Mouse (Mus musculus) splenic B cell, adult 2 months (primary cell): ENCODE measurements around the gene Lrsam1.

Experiments used
- DNase-seq: peaks from one replicate; pipeline ENCODE4 v3.0.0-alpha.2; 2011; ENCODE audit warnings: low read depth, low spot score
- H3K27me3 ChIP-seq: 2 replicates; pipeline ENCODE4 v1.6.1; 2012; ENCODE audit warnings: mild to moderate bottlenecking, low read length, moderate library complexity, mixed read lengths; ENCODE audit not compliant: control insufficient read depth, poor library complexity, insufficient read depth, severe bottlenecking
- H3K36me3 ChIP-seq: 2 replicates; pipeline ENCODE4 v1.6.1; 2012; ENCODE audit warnings: mild to moderate bottlenecking, low read length, moderate library complexity, mixed read lengths; ENCODE audit not compliant: control insufficient read depth, poor library complexity, insufficient read depth, severe bottlenecking

The Lrsam1 gene

DNA sequence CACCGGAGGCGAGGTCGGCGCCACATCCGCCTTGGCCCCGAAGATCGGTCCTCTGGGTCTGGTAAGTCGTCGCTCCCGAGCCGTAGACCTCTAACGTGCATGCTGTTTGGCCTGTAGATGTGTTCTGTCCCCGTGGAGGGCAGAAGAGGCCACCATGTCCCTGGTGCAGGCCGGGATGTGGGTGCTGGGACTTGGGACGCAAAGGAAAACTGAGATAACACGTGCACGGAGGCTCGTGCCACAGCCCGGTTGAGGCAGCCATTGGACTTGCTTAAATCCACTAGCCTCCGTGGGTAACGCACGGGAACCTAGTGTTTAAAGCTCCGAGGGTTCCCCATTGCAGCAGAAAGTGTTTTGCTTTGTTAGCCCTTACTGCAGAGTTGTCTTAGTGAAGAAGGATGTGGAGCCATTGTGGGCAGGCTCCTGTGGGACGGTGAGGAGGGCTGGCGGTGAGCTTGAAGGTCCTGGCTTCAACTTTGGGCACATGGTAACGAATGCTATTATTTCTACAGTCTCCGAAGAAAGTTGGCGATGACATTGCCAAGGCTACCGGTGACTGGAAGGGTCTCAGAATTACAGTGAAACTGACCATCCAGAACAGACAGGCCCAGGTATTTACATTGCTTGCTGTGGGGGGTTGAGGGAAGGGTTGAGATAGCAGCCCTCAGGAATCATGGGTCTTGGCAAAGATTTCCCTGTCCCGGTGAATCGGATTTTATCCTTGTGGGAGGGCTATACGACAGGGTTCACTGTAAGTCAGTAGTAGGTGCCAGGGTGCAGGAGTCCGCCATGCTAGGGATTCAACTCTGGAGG lies 854 bp upstream of the Lrsam1 start:
- peak; percentile 39 for DNase-seq
- no peaks in the 10 kb centered on the region for H3K27me3 ChIP-seq
- H3K36me3 ChIP-seq, result peaks cover 12% of the 10 kb centered on the region

DNA sequence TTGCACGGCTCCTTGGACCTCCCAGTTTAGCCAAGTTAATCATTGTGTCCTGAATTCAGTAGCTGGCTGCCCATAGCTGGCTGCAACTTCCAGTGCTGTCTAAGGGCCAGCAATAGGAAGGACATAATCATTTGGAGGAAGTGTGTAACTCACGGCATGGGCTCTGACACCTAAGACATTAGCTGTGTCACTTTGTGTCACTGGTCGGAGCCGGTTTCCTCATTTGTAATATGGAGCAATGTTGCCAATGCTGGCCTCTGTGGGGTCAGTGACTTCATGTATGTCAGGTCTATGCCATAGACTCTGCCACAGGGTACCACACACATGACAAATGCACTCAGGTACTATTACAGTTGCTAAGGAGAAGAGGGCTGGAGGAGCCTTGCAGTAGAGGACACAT lies 1.1 kb downstream of the Lrsam1 start:
- H3K36me3 ChIP-seq, result peaks cover 12% of the 10 kb centered on the region
- DNase-seq, result no peak
- no peaks in the 10 kb centered on the region for H3K27me3 ChIP-seq

DNA sequence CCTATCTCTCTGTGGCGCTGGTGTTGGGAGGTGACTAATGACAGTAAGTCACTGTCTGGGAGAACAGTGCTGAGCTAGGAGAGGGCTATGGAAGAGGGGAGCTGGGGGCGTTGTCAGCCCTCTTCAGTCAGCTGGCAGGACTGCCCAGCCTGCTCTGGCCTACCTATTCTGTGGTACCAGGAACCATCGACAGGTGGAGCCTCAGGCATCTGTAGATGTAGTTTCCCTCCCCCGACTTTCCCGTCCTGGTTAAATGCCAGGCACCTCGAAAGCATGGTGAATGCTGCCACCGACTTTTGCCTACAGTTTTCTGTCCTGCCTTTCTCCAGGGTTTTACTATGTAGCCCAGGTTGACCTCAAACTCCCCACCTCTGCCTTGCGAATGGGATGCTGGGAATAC lies 4.1 kb downstream of the Lrsam1 start:
- peak; percentile 44 for DNase-seq
- H3K27me3 ChIP-seq, result no peaks in the 10 kb centered on the region
- H3K36me3 ChIP-seq, result no peaks in the 10 kb centered on the region

DNA sequence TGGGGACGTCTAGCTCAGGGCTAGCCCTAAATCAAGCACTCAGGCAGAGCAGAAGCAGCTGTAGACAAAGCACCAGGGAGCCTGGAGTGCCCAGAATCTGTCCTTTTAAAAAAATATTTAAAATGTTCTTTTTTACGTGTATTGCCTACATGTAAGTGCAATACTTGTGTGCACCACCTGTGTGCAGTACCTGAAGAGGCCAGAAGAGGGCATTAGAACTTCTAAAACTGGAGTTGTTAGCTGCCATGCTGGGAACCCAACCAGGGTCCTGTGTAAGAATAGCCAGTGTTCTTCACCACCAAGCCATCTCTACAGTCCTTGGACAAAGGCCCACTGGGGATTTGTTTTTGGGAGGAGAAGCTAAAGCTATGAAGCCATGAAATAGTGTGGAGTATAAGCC lies 6.8 kb downstream of the Lrsam1 start:
- Histone ChIP-seq H3K27me3 (no peaks in the 10 kb centered on the region), H3K36me3 (no peaks in the 10 kb centered on the region)
- DNase-seq, result peak; percentile 41

DNA sequence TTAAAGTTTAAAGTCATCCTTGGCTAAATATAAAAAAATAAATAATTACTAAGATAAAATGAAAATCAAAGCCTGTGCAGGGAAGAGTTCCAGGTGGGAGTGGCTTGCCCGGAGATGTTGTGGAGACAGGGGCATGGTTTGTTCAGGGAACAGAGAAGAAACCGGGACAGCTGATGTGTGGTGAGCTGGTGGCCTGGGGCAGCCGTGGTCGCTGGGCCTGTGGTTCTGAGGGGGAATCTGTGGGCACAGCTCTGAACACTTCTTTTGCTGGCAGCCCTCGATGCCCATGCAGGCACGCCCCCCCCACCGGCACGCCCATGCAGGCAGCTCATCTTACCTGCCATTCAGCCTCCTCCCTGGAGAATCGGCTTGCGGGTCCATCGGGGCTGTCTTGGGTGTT lies 14.0 kb downstream of the Lrsam1 start:
- no peaks in the 10 kb centered on the region for H3K36me3 ChIP-seq
- no peak for DNase-seq

DNA sequence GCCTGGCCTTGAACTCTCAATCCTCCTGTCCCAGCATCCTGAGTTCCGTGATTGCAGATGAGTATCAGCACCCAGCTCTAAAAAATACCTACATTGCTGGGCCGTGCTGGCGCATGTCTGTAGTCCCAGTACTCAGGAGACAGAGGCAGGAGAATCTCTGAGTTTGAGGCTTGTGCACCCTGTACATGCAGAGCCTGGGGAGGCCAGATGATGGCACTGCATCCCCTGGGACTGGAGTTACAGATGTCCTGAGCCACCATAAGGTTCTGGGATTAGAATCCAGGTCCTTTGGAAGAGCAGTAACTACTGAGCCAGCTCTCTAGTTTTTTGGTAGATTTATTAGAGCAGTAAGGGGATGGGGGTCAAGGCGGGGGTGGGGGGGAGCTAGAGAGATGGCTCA lies 20.9 kb downstream of the Lrsam1 start:
- no peak for DNase-seq
- Histone ChIP-seq H3K27me3 (no peaks in the 10 kb centered on the region), H3K36me3 (peaks cover 3% of the 10 kb centered on the region)

More for the DNA sequence above, 14.0 kb downstream of the Lrsam1 start:
- H3K27me3 ChIP-seq, result no peaks in the 10 kb centered on the region

DNA sequence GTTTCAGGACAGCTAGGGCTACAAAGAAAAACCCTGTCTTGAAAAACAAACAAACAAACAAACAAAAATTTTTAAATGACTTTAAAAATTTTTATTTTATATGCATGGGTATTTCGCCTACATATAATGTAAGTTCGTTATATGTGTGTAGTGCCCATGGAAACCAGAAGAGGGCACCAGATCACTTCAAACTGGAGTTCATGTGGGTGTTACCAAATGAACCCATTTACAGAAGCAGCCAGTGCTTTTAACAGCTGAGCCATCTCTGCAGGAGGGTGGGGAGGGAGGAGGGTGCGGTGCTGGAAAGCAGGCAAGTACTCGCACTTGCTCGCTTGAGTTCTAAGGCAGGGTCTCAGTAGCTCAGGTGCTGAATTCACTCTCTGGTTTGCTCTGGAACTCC lies 22.0 kb downstream of the Lrsam1 start:
- H3K27me3 ChIP-seq, result no peaks in the 10 kb centered on the region
- DNase-seq, result peak; percentile 79
- peaks cover 3% of the 10 kb centered on the region for H3K36me3 ChIP-seq

DNA sequence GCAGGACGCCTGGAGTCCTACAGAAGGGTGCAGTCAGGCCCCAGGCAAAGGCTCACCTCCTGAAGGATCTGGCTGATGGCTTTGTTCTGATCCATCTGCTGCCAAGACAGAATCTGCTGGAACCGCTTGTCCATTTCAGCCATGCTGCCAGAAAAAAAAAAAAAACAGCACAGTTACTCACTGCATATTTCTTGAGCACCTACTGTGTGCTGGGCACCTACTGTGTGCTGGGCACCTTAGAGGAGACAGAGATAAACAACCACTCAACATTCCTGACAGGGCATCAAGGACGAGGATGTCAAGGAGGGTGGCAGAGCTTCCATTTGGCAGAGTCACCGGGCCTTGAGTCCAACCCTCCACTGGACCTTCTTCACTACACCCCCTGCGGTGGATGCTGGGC lies 22.7 kb downstream of the Lrsam1 start:
- DNase-seq, result no peak
- no peaks in the 10 kb centered on the region for H3K27me3 ChIP-seq
- H3K36me3 ChIP-seq, result peaks cover 3% of the 10 kb centered on the region

DNA sequence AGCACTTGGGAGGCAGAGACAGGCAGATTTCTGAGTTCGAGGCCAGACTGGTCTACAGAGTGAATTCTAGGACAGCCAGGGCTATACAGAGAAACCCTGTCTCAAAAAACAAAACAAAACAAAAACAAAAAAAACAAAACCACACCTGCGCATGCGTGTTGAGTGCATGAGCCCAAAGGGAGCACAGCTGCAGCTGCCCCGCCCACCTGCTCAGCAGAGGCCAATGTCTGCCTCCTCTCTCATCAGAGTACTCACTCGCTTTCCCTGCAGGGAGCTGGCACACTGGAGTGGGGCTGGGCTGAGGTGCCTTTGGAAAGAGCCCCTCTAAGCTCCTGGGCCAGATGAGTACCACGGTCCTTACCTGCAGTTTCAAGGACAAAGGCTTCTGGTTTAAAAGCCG lies 29.7 kb downstream of the Lrsam1 start:
- Histone ChIP-seq H3K36me3 (peaks cover 3% of the 10 kb centered on the region), H3K27me3 (no peaks in the 10 kb centered on the region)
- peak; percentile 36 for DNase-seq

DNA sequence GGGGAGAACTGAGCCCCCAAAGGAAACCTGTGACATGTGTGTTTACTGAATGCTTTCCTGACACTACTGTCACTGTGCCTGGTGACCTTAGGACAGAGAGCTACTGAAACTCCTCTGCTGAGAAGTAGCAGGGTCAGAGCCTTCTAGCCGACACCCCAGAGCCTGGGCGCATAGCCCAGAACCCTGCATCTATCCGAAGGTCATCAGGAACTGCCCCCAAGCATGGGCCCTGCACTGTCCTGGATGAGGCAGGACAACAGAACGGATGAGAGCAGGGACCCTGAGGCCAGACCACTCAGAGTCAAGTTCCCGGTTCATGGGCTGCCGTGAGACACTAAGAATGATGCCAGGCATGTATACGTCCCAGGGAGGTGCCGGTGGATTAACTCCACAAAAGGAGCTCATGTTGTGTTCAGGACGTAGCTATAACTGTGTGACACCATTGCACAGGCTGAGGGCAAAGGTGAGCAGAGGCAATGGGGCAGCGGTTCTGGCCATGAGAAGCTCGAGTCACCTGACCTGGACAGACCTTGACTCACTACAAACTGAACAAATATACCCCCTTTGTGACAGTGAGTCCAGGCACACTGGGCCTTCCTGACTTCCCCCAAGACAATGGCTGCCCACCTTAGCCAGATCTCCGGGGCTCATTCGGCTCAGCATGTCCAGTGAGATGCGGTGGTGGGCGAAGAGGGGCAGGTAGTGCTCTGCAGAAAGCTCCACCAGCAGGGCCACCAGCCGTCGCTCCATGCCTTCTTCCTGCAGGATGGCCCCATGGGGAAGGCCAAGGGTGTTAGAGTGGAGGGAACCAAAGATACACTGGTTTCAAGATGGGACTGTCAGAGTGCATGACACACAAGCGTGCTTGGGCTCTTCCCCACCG lies 32.2 kb downstream of the Lrsam1 start:
- no peaks in the 10 kb centered on the region for H3K27me3 ChIP-seq
- no peaks in the 10 kb centered on the region for H3K36me3 ChIP-seq
- no peak for DNase-seq

DNA sequence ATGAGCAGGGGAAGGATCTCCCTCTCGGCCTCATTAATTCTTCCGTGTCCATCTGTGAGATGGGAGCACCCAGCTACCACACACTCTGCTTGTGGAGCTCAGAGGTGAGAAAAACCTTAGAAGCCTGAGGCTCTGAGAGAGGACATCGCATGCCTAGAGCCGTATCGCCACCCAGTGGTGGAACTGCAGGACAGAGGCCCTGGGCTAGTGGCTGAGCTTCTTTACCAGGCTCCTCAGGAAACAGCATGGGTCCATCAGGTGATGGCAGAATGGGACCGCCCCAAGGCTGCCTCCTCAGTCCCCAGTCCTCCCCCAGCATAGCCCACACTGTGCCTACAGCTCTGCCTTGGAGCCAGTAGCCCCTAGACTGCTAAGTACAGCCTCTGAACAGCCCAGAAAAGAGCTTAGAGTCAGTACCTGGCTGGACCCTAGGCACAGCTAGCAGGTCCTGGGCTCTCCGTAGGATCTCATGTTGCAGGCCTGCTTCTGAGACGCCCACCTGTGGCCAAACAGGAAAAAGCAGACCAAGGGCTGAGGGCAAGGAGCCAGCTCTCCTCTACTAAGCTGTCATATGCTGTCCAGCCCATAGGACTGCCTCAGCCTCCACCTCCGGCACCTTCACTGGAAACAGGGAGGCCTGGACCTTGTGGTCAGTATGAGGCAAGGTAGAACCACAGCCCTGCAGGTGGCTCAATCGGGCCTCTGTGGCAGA lies 33.0 kb downstream of the Lrsam1 start:
- H3K36me3 ChIP-seq, result no peaks in the 10 kb centered on the region
- peak; percentile 62 for DNase-seq
- H3K27me3 ChIP-seq, result no peaks in the 10 kb centered on the region

DNA sequence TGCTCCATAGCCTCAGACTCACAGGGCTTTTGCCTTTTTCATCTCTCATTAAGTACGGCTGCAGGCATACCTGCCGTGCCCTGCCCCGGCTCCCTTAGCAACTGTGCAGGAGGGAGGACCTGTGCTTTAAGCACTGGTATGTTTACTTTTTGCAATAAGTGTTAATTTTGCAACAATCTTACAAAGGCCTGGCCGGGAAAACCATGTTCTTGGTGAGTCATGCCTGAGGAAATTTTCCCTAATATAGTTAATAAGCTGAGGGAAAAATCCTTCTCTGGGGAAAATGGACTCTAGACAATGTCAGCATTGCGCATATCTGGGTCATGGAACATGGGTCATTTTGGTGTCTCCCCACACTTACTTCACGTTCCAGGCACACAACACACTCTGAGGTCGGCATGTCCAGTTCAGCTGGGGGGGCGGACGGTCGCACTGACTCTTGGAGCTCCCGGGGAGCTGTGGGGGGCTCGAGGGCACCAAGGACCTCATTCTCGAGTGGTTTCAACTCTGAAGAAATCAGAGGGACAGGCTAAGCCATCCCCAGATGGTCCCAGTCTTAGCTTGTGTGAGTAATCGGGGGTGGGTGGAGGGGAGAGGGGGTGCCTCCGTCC lies 33.7 kb downstream of the Lrsam1 start:
- no peaks in the 10 kb centered on the region for H3K36me3 ChIP-seq

DNA sequence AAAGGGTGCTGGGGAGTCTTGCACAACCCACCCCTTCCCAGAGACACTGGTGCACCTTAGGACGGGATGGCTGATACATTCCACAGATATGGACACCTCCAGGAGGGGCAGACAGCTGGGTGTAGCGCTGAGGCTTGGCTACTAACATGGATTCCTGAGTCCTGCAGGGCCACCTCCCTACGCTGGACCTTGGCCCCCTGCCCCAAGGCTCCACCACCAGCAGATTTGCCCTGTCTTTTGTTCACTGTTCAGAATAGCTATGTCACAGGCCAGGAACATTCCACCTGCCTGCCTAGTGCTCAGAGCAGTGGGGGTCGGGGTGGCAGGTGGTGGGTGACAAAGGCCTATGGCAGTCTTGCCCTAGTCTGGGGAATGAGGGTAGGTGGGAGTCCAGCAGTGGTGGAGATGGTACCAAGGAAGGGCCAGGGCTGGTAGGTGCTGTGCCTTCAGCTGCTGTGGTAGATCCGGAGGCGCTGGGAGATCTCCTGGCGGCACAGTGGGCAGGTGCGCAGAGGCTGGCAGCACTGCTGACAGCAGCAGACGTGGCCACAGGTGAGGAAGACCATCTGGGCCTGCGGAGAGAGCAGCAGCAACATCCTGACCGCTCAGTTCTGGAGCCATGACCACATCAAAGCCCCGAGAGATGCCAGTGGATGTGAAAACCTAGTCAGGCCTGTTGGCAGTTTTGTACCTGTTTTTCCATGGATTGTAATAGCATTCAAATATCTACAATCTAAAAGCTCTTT lies 34.9 kb downstream of the Lrsam1 start:
- H3K27me3 ChIP-seq, result no peaks in the 10 kb centered on the region
- H3K36me3 ChIP-seq, result no peaks in the 10 kb centered on the region
- no peak for DNase-seq

More for the DNA sequence above, 33.7 kb downstream of the Lrsam1 start:
- no peaks in the 10 kb centered on the region for H3K27me3 ChIP-seq
- DNase-seq, result no peak

DNA sequence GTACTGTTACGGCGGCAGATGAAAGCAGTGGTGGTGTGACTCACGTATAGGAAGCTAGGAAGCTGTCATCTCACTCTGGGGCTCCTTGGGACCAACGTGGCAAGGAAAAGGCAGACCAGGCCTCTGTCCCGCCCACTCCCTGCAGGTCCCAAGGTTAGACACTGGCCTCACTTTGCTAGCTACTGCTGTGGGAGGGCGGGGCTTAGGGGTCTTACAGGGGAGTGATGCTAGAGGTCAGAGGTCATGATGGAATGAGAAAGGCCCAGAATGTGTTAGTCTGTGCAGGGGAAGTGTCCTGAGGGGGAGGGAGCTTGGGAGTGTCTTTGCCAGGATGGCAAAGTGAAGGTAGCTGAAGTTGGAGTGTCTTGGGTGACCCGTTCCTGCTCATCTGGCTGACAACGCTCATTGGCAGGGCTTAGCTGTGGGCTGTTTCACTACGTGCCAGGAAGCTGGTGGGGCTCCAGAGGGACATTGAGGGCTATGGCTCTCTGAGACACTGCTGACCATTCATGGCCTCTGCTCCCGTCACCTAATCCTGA lies 37.0 kb downstream of the Lrsam1 start:
- DNase-seq, result no peak
- Histone ChIP-seq H3K27me3 (no peaks in the 10 kb centered on the region), H3K36me3 (no peaks in the 10 kb centered on the region)
